Mouse (Mus musculus): ENCODE measurements around the gene Cacna1b.

Cacna1b gene

DNA sequence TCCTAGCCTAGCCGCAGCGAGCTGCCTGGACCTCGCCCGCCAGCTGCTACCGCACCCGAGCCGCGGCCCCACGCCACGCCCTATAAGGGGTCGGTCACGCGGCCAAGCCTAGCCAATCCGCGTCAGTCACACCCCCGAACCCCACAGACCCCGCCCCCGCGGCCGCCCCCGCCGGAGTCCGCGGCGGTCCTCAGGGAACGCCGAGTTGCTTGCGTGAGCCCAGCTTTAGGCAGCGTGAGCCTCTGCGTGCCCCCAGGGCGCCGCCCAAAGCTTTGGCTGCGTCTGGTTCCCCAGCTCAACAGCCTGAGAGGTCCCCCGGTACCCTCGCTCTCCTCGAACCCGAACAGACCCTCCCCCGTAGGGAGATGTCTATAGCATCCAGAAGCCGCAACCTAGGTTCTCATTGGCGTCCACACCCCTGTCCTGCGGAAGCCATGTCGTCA is at the start of gene Cacna1b:
Cacna1b (minus strand) TSS at position 38 of the 443 bp plus-strand sequence.
- DNase-seq (ENCODE audit: extremely low spot score, low spot score), result peak; percentile 85

DNA sequence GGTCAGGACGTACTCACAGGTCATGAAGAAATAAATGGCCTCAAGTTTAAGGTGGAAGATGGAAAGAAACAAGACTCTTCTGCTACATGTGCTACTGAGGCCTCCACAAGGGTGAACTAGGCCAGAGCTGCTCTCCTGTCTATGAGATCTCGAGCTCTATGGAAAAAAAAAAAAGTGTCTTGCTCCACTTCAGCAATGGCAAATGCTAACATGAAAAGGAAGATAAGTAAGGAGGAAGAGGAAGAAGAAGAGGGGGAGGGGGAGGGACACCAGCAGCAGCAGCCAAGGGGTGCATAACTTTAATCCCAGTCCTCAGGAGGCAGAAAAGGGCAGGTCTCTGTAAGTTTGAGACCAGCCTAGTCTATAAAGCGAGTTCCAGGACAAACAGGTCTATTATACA is 46.8 kb upstream of the Cacna1b start:
- no peak for DNase-seq (ENCODE audit: extremely low spot score, low spot score)

DNA sequence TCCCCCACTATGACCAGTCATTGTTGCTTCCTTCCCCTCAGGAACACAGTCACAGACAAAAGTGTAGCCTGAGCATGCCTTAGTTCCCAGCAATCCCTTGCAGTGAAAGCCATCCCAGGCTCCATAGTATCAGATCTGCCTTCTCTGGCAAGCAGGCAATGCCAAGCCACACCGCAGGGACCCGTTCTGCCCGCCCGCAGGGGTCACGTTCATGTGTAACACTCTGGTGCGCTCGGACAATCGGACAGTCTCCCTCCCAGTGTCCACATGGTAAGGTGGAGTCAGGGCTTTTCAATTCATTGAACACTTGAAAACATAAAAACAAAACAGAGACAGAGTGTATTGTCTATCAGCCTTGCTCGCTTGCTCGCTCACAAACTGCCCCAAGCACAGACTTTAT is 44.7 kb upstream of the Cacna1b start:
- DNase-seq (ENCODE audit: extremely low spot score, low spot score), result no peak

DNA sequence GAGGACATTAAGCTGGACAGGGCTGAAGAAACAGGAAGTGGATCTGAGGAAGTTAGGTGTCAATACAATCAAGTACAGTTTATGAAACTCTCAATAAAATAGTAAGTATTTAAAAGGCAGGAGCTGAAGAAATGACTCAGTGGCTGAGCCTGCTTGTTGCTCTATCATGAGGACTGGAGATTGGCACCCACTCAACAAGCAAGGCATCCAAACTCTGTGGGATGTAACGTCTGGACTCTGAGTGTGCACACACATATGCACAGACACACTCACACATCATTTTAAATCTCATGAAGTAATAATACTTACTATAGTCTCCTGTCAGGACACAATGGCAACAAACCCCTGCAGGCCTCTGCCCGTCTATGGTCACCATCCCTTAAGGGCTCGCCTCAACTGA is 44.1 kb upstream of the Cacna1b start:
- no peak for DNase-seq (ENCODE audit: extremely low spot score, low spot score)

DNA sequence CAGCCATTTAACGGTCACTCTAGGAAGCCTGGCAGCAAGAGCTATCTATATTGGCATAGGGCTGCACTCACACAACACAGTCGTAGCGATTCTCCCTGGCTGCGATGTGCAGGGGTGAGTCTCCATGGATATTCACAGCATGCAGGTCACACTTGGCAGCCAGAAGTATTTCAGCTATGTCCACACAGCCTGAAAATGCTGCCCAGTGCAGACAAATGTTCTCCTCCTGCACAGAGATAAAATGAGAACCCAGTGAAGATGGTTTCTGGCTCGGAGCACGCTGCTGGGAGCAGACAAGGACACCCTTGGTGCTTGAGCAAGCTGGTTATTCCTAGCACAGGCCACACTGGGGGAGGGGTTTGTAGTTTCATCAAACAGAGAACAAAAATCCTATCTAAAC is 43.2 kb upstream of the Cacna1b start:
- DNase-seq (ENCODE audit: extremely low spot score, low spot score), result no peak

DNA sequence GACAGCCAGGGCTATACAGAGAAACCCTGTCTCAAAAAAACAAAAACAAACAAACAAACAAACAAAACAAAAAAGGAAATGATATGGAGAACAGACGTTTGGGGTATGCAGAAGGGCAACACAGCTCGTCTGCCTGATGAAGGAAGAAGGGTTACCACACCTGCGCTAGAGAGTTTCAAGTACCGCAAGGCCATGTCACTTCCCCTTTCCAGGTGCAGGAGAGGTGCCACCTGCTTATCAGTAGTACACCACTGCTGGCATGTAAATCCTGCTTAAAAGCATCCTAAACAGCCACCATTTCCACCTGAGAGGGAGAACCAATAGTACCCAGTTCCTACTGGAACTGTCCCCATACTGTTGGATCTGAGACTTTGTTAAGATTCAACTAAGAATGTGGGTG is 42.7 kb upstream of the Cacna1b start:
- no peak for DNase-seq (ENCODE audit: extremely low spot score, low spot score)

DNA sequence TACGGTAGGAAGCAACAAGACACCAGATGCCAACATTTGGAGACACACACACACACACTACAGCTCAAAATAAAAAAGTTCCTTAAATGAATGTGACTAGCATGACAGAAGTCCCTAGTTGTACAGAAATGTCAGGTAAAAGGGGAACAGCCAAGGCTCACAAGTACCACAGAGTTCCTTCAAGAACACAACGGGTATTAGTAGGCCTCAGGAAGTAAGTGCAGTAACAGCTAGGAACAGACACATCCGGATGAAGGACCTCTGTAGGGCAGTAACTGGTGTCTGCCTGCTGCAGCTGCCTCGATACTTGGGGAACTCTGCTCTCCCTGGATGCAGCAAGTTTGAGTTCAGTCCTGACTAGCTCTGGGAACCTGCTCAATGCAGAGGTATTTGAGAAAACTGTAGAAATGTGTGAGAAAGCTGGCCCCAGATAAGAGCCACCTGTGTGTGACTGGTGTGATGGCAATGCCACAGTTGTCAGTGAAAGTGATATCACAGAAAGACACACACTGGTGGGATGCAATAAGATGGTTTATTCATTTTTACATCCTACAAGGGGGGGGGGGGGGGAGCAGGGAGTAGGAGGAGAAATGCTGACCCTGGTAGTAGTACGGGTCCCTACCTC is 34.0 kb upstream of the Cacna1b start:
- no peak for DNase-seq (ENCODE audit: extremely low spot score, low spot score)

DNA sequence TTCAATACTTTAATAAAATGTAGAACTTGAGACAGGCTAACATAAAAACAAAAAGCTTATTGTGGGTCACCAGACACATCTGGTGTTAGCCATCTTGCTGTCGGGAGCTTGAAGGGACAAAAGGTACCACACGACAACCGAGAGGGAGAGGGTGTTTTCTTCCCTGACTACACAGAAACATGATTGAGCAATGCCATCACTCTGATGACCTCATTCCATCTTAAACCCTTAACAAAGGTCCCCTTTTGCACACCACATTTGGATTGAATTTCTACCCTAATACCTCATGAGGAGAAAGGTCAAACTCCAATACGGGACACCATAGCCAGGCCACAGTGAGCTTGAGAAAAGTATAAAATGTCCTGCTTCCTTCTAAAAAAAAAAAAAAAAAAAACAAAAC is 24.3 kb upstream of the Cacna1b start:
- no peak for DNase-seq (ENCODE audit: extremely low spot score, low spot score)

DNA sequence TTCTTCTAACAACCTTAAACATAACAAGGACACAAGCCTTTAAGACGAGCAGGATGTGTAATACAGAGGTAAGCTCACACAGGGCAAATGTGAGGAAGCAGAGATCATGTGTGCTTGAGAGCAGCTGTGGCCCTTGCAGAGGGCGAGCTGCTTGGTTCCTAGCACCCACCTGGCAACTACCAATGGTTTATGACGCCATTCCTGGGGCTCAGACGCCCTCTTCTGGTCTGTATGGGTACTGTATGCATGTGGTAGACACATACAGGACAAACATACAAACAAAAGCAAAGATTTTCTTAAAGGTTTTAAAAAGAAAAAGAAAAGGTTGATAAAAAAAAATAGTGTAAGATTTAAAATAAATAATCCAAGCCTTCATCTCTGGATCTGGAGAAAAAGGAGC is 18.3 kb upstream of the Cacna1b start:
- DNase-seq (ENCODE audit: extremely low spot score, low spot score), result no peak

DNA sequence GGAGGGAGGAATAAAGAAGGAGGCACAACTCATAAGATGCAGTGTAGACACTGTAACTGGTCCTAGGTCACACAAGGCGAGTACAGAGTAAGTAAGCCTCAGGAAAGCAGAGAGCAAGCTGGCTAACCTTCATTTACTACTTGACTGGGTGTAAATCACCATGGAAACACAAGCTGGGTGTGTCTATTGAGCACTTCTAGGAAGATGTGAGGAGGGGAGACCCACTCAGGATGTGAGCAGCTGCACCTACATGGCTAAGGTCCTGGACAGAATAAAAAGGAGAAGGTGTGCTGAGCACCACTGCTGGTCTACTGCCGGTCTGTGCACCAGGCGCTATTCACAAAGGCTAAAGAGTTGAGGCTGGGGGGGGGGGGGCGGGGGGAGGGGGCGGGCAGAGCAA is 13.9 kb upstream of the Cacna1b start:
- DNase-seq (ENCODE audit: extremely low spot score, low spot score), result no peak

DNA sequence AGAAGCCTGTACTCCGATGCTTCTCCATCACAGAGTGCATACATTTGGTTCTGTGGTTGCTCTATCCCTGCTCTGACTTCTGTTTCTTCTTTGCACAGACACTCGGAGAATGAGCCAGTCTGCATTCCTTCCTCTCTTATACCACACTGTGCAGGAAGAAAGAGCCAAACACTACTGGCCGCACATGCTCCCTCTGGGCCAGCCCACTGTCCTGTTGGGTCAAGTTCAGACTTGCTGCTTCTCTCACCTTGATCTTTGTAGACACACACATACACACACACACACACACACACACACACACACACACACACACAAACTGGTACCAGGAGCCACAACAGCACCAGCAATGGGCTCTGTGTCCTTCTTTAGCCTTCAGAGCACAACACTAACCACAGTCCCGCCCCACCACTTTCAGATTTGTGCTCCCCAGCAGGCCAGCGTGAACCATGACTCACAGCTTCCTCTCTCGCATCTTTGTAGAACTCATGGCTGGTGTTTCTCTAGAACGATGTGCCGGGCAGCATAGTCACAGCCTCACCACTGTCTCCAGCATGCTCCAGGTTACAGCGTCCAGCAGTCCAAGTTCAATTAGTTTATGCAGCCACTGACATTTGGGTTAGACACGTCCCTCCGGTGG is 13.1 kb upstream of the Cacna1b start:
- DNase-seq (ENCODE audit: extremely low spot score, low spot score), result no peak

DNA sequence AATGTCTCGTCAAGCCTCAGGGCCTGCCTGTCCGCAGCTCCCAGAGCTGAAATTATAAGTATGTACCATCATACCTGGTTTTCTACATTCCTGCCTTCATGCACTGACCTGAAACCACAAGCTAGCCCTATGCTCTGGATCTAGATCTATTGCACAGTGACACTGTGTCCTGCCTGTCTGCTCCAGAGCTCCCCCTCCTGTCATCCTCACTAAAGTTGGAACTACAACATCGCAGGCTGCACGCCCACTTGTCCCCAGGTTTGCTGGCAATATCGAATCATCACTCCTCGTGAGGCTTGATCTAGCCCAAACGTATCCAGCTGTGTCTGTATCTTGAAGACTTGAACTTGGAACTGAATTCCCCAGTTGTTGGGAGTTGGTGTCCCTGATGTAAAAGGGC is 11.9 kb upstream of the Cacna1b start:
- DNase-seq (ENCODE audit: extremely low spot score, low spot score), result no peak

DNA sequence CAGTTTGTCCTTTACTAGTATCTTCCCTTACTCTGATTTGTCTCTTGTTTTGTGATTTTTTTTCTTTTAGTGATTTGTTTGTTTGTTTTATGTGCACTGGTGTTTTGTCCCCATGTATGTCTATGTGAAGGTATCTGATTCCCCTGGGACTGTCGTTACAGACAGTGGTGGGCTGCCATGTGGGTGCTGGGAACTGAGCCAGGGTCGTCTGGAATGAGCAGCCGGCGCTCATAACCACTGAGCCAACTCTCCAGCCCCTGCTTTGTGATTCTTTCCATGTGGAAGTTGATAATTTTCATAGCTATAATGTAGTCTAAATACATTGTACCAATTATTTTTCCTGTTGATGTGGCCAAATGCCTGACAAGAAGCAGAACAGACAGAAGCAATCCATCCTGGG is 7.9 kb upstream of the Cacna1b start:
- DNase-seq (ENCODE audit: extremely low spot score, low spot score), result no peak

DNA sequence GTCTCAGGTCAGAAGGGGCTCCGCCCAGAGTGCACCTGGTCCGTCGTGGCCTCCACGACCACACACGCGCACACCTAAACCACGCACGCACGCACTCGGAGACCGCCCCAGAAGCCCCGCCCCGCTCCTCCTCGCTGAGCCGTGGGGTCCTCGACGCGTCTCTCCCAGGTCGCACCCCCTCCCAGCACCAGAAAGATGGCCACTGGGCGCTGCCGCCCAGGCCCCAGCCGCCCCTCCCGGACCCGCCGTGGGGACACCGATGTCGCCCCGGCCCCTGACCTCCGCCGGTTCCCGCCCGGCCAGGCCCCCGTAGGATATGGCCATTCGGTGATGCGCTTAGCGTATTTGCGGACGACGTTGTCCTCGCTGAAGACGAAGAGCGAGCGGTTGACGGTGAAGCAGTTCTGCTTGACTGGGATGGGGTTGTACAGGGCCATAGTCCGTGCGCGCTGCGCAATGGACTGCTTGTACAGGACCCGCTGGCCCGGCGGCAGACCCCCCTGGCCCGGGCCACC is 449 bp downstream of the Cacna1b start:
- peak; percentile 55 for DNase-seq (ENCODE audit: extremely low spot score, low spot score)

DNA sequence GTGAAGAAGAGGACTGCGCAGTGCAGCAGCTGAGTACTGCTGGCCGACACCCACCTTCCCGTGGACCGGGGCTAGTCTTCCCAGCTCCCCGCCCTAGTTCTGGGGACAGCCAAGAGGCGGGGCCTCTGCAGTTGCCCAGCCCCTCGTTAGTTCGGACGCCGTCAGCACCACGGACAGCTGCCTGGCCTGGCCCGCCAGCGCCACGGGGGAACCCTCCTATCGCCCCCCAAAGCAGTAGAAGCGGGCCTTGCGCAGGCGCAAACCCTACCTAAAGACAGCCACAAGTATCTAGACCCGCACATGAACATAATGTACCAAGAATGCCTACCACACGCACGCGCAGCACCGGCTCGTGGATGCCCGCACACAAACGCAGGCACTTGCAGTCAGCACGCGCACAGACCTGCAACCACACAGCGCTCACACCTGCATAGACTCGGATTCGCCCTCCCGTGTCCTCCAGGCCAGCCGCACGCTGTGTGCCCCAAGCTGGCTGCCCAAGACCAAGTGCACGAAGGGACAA is 968 bp downstream of the Cacna1b start:
- peak; percentile 81 for DNase-seq (ENCODE audit: extremely low spot score, low spot score)

DNA sequence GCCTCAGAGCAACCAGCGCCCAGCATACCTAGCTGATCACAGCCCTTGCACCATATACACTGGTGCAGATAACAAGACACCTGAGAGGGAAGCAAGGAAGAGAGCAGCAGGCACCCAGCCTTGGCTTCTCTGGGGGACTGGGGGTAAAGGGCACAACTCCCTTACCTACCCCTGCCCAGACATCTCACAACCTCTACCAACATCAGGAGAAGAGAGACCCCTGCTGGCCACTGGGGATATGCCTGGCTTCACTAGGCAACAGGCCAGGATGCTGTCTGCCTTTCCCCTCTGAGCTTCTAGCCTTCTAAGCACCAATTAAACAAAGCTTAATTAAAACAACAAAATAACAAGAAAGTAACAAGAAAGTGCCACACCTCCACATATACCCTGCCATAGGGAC is 7.7 kb downstream of the Cacna1b start:
- DNase-seq (ENCODE audit: extremely low spot score, low spot score), result peak; percentile 68

DNA sequence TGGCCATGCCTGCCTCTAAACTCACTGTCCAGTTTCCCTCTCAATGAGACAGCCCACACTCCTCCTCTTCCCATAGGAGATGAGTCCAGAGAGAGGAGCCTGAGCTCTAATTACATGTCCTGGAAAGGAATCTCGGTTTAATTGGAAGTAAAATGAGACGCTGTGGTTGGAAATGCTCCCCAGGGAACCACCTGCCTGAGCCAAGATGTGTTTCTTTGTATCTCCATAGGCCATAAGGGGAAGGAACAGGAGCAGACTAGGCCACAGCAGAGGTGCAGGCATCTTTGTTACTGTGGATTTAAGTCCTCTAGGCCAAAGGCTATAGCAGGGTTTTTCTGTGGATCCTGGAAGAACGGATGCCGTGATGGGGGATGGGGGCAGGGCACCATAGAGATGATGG is 10.4 kb downstream of the Cacna1b start:
- DNase-seq (ENCODE audit: extremely low spot score, low spot score), result no peak

DNA sequence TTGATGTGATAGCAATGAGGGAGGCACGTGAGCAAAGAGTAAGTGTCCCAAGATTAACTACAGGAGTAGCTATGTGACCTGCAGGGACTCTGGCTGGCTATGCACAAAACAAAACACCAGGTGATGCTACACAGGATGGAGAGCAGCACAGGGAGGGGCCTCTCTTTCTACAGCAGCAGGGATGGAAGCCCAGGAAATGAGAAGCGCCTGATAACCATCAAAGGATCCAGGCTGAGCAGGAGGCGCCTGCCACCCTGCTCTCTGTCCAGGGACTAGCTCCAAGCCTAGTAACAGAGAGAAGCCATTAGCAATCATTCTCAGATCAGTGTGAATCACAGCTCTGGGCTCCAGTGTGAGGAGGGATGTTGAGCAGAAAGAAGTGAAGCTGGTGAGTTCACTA is 12.9 kb downstream of the Cacna1b start:
- DNase-seq (ENCODE audit: extremely low spot score, low spot score), result no peak

DNA sequence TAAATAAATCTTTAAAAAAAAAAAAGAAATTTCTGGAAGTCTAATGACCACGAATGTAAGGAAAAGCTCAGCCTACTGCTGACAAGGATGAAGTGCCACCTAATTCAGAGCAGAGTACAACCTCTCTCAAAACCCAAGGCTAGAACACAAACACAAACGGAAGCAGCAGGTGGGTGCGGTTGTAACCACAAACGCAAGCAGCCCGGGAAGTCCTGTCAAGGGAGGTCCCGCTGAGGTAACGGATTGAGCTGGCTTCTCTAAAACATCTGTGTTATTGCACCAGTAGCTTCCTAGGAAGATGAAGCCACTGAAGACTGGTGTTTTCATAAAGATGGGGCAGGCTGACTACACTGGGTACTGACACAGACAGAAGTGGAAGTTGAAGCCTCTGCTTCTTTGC is 15.1 kb downstream of the Cacna1b start:
- DNase-seq (ENCODE audit: extremely low spot score, low spot score), result no peak

DNA sequence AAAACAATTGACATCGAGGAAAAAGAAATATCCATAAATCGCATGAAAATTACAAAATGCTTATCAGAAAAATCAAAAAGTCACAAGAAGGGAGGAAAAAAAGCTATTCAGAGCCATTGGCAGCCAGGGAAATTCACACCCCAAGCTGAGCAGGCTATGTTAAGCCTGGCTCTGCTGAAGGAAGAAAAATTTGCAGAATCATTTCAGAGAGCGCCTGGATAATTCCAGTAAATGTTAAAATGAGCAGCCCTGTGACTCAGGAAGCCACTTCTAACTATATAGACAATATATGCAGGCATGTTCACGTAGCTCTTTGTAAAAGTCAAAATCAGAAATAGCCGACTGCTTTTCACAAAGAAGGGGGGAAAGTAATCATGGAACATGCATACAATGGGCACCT is 23.3 kb downstream of the Cacna1b start:
- DNase-seq (ENCODE audit: extremely low spot score, low spot score), result no peak

DNA sequence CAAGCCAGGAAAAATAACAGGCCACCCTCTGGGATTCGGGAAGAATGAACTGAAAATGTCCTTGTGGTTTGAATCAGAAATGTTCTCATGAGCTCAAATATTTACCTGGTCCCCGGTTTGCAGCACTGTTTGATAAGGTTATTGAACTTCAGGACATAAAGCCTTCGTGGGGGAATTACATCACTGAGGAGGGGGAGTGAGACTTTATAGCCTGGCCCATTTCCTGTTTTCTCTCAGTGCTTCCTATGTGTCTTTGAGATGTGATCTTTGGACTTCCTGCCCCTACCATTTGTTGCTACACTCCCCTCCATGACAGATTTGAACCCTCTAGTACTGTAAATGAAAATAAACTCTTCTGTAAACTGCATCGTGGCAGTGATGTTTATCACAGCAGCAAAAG is 29.8 kb downstream of the Cacna1b start:
- DNase-seq (ENCODE audit: extremely low spot score, low spot score), result no peak

DNA sequence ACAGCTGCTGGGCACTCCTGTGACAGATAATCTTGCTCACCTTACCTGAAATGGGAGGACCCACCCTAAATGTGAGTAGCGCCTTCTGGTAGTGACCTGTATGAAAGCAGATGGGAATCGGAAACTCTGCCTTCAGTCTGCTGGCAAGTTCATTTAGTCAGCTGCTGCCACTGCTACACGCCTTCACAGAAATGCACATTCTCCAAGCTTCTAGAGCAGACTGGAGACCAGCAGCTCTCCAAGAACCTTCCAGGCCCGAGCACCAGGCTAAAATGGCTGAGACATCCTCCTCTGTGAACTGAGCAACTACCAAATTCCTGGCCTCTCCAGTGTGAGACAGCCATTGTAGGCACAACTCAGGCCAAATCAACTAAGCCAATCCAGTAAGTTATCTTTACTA is 37.1 kb downstream of the Cacna1b start:
- DNase-seq (ENCODE audit: extremely low spot score, low spot score), result no peak
